Mouse (Mus musculus): Measurements from ENCODE around the gene Eif4a1. TPM values are rescaled to one million over a fixed set of nuclear protein-coding genes. Genes with fewer than 3 reads are reported as not detected.
"Not testable (repeated sequence)": the region's sequence is repeated elsewhere in the genome, so short reads cannot be mapped to it uniquely, and the experiment has no call there.

Gene Eif4a1
- polyA plus RNA-seq, 1 experiment = 722 TPM

DNA sequence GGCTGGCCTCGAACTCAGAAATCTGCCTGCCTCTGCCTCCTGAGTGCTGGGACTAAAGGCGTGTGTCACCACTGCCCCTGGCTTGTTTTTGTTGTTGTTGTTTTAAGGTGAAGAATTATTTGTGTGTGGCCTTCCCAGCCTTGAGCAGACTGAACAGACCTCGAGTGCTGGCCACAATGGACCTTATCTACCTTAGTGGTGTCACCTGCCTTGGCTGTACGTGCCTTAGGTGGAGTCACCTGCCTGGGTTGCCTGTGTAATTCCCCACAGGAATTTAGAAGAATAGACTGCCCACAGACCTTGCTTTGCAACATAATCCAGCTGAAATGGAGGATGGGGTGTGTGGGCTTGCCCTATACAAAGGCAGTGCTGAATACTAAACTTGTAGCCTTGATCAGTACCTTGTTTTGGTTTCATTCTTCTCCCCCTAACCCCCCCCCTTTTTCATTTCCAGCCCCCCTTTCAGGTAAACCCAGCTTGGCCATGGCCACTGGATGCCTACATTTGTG, 35.7 kb upstream of the Eif4a1 start:
- no peak overlapping the region for H3K4me3 ChIP-seq (ENCODE audit: control insufficient read depth, insufficient read depth, low read length)
- no peak for TF ChIP-seq CTCF (IDR thresholded peaks at IDR 0.05; ENCODE audit: borderline replicate concordance, control insufficient read depth, extremely low read depth, insufficient read depth, low read length, poor library complexity)
- no peak for TF ChIP-seq POLR2A (IDR thresholded peaks at IDR 0.05; ENCODE audit: control insufficient read depth, extremely low read depth, insufficient read depth, low read length, poor library complexity)
- H3K4me1 ChIP-seq (replicated peaks; ENCODE audit: control insufficient read depth, insufficient read depth, low read length) = no peaks in the 10 kb centered on the region
- 95% methylated on average over 4 of the region's 4 CpGs for WGBS
- H3K27ac ChIP-seq (ENCODE audit: control insufficient read depth, insufficient read depth, low read length) = no peak overlapping the region
- H3K36me3 ChIP-seq (ENCODE audit: control insufficient read depth, insufficient read depth, low read length) = no peaks in the 10 kb centered on the region
- DNase-seq = no peak
- no peaks in the 10 kb centered on the region for H3K27me3 ChIP-seq (ENCODE audit: control insufficient read depth, insufficient read depth, low read length)

GRCm38 (mm10) chr11:69707480-69707847, 35.2 kb upstream of the Eif4a1 start:
- Histone ChIP-seq H3K4me3 (ENCODE audit: control insufficient read depth, insufficient read depth, low read length) (no peak overlapping the region), H3K4me1 (replicated peaks; ENCODE audit: control insufficient read depth, insufficient read depth, low read length) (no peaks in the 10 kb centered on the region), H3K36me3 (ENCODE audit: control insufficient read depth, insufficient read depth, low read length) (no peaks in the 10 kb centered on the region), H3K27ac (ENCODE audit: control insufficient read depth, insufficient read depth, low read length) (no peak overlapping the region), H3K27me3 (ENCODE audit: control insufficient read depth, insufficient read depth, low read length) (no peaks in the 10 kb centered on the region)
- TF ChIP-seq CTCF (IDR thresholded peaks at IDR 0.05; ENCODE audit: borderline replicate concordance, control insufficient read depth, extremely low read depth, insufficient read depth, low read length, poor library complexity) (no peak), POLR2A (IDR thresholded peaks at IDR 0.05; ENCODE audit: control insufficient read depth, extremely low read depth, insufficient read depth, low read length, poor library complexity) (no peak)
- WGBS = 94% methylated on average over 4 of the region's 4 CpGs
- DNase-seq = no peak

- Histone ChIP-seq H3K27ac (ENCODE audit: control insufficient read depth, insufficient read depth, low read length) (no peak overlapping the region), H3K27me3 (ENCODE audit: control insufficient read depth, insufficient read depth, low read length) (no peaks in the 10 kb centered on the region), H3K4me1 (replicated peaks; ENCODE audit: control insufficient read depth, insufficient read depth, low read length) (no peaks in the 10 kb centered on the region), H3K4me3 (ENCODE audit: control insufficient read depth, insufficient read depth, low read length) (no peak overlapping the region), H3K36me3 (ENCODE audit: control insufficient read depth, insufficient read depth, low read length) (no peaks in the 10 kb centered on the region)
- TF ChIP-seq CTCF (IDR thresholded peaks at IDR 0.05; ENCODE audit: borderline replicate concordance, control insufficient read depth, extremely low read depth, insufficient read depth, low read length, poor library complexity) = no peak
- TF ChIP-seq POLR2A (IDR thresholded peaks at IDR 0.05; ENCODE audit: control insufficient read depth, extremely low read depth, insufficient read depth, low read length, poor library complexity) = no peak
- no peak for DNase-seq
- WGBS = 82% methylated on average over 6 of the region's 6 CpGs
These were observed 34.7 kb upstream of the Eif4a1 start for GRCm38 (mm10) chr11:69706775-69707479.

DNA sequence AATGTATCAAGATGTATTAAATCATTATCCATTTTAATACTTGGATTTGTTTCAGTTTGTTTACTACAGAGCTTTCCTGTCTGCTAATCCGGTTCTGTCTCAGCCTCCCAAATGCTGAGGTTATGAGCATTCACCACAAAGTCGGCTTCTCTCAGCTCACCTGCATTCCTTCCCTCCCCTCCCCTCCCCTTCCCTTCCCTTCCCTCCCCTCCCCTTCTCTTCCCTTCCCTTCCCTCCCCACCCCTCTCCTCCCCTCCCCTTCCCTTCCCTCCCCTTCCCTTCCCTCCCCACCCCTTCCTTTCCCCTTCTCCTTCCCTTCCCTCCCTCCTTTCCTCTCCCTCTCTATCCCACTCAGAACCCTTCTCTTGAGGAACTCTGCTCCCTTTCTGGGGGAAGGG, 32.4 kb upstream of the Eif4a1 start:
- no peak for TF ChIP-seq POLR2A (IDR thresholded peaks at IDR 0.05; ENCODE audit: control insufficient read depth, extremely low read depth, insufficient read depth, low read length, poor library complexity)
- no peak for TF ChIP-seq CTCF (IDR thresholded peaks at IDR 0.05; ENCODE audit: borderline replicate concordance, control insufficient read depth, extremely low read depth, insufficient read depth, low read length, poor library complexity)
- Histone ChIP-seq H3K36me3 (ENCODE audit: control insufficient read depth, insufficient read depth, low read length) (no peaks in the 10 kb centered on the region), H3K4me3 (ENCODE audit: control insufficient read depth, insufficient read depth, low read length) (no peak overlapping the region), H3K4me1 (replicated peaks; ENCODE audit: control insufficient read depth, insufficient read depth, low read length) (no peaks in the 10 kb centered on the region), H3K27me3 (ENCODE audit: control insufficient read depth, insufficient read depth, low read length) (no peaks in the 10 kb centered on the region), H3K27ac (ENCODE audit: control insufficient read depth, insufficient read depth, low read length) (no peak overlapping the region)
- 20% methylated on average over 2 of the region's 2 CpGs for WGBS
- DNase-seq = no peak

DNA sequence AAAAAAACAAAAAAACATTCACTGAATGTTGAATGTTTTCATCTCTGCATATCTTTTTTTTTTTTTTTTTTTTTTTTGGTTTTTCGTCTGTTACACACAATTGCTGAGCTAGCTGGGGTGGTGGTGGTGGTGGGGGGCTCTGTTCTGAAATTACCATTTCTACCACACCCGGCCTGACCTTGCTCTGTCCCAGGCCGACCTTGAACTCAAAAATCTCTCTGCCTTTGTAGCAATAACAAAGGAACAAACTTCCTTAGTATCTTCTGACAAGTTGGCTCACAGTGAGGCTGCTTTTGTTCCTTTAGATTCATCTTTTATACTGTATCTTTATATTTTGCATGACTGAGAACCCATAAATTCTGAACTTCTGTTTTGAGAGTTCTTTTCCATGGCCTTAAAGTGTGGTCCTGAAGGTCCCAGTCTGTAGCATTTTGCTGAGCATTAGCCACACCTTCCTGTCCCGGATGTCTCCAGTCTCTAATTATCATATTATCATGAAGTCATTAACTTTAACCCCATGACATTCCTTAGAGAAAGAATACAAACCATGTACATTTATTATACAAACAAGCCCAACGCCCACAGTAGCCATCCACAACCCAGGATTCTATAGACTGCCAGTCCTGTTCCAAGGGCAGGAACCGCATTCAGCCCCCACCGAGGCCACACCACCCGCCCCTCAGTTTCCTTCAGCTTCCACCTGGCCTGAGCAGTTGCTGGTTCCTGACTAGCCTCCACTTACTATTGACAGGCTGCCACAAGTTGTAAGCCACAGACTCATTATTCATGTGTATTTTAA, 31.8 kb upstream of the Eif4a1 start:
- Histone ChIP-seq H3K27ac (ENCODE audit: control insufficient read depth, insufficient read depth, low read length) (no peak overlapping the region), H3K4me1 (replicated peaks; ENCODE audit: control insufficient read depth, insufficient read depth, low read length) (no peaks in the 10 kb centered on the region), H3K4me3 (ENCODE audit: control insufficient read depth, insufficient read depth, low read length) (no peak overlapping the region), H3K27me3 (ENCODE audit: control insufficient read depth, insufficient read depth, low read length) (no peaks in the 10 kb centered on the region), H3K36me3 (ENCODE audit: control insufficient read depth, insufficient read depth, low read length) (no peaks in the 10 kb centered on the region)
- 66% methylated on average over 8 of the region's 8 CpGs for WGBS
- no peak for DNase-seq
- TF ChIP-seq POLR2A (IDR thresholded peaks at IDR 0.05; ENCODE audit: control insufficient read depth, extremely low read depth, insufficient read depth, low read length, poor library complexity) = no peak
- no peak for TF ChIP-seq CTCF (IDR thresholded peaks at IDR 0.05; ENCODE audit: borderline replicate concordance, control insufficient read depth, extremely low read depth, insufficient read depth, low read length, poor library complexity)

GRCm38 (mm10) chr11:69703381-69703780, 31.2 kb upstream of the Eif4a1 start:
- H3K4me3 ChIP-seq (ENCODE audit: control insufficient read depth, insufficient read depth, low read length); DNase-seq; H3K36me3 ChIP-seq (ENCODE audit: control insufficient read depth, insufficient read depth, low read length); H3K27me3 ChIP-seq (ENCODE audit: control insufficient read depth, insufficient read depth, low read length); H3K27ac ChIP-seq (ENCODE audit: control insufficient read depth, insufficient read depth, low read length); H3K4me1 ChIP-seq (replicated peaks; ENCODE audit: control insufficient read depth, insufficient read depth, low read length): not testable (repeated sequence)
- 93% methylated on average over 3 of the region's 3 CpGs for WGBS

- not testable (repeated sequence) for H3K4me1 ChIP-seq (replicated peaks; ENCODE audit: control insufficient read depth, insufficient read depth, low read length); H3K27ac ChIP-seq (ENCODE audit: control insufficient read depth, insufficient read depth, low read length); DNase-seq; H3K4me3 ChIP-seq (ENCODE audit: control insufficient read depth, insufficient read depth, low read length); H3K27me3 ChIP-seq (ENCODE audit: control insufficient read depth, insufficient read depth, low read length); H3K36me3 ChIP-seq (ENCODE audit: control insufficient read depth, insufficient read depth, low read length)
- WGBS = 96% methylated on average over 10 of the region's 10 CpGs
These were observed 30.7 kb upstream of the Eif4a1 start for GRCm38 (mm10) chr11:69702886-69703285.

Measured in thymus, adult 2 months (tissue).